Mouse (Mus musculus) megakaryocyte-erythroid progenitor cell, adult 5 weeks (primary cell): ENCODE data around the gene Akr1b10. TPM values are rescaled to one million over a fixed set of nuclear protein-coding genes. Genes with fewer than 3 reads are reported as not detected.

Experiments
- polyA plus RNA-seq: library from polyadenylated mRNA; stranded (reverse); fragments of >175 nt; gene quantifications from 2 replicates; pipeline ENCODE4 v1.2.3, GENCODE M21; 2012

Akr1b10 gene
- 3.5 and 3.6 TPM in 2 replicates for polyA plus RNA-seq

DNA sequence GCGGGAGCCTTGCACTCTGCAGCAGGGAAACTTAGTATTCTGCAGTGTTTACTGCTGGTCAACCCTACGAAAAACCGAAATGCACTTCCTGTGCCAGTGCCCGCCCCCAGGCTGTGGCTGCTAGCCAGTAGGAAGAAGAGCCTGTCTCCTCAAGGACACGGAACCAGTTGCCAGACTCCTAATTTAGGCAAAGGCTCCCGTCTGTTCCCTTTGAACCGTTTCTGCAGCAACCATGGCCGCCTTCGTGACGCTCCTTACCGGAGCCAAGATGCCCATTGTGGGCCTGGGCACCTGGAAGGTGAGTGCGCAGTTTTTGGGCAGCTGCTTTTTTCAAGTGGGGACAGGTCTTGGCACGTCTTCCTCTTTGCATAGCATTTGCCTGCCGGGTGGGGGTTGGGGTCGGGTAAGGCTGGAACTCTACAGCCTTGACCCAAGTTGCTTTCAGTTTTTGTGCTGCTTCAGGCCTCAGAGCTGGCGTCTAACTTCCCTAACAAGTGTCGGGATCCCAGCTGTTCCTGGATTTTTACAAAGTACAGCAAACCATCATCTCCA is at the start of gene Akr1b10:
Akr1b10 (plus strand) TSS at position 109 of the 552 bp plus-strand sequence.

DNA sequence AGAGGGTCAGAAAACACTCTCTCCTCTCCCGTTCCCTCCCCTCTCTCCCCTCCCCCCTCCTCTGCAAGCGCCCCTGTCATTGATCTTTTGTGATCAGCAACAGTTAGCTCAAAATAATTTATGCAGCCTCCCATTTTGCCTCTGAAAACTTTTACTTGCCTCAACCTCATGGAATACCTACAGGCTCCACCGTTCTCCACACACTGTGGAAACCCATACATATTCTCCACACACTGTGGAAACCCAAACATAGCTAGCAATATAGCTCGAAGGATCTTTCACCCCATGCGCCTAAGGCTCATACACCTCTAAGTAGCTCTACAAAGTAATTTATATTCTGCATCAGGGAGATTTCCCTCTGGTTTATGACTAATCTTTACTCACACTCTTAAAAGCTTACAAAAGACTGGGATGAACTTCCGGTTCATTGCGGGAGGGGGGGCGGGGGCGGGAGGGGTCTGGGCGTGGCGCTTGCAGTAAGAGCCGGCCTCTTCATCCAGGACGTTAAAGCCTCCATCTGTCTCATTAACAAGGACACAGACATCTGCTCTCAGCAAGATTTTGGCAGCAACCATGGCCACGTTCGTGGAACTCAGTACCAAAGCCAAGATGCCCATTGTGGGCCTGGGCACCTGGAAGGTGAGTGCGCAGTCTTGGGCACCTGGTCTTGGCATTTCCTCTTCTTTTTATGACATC is 30.2 kb upstream of the Akr1b10 start, which contains the start of gene Akr1b8:
Akr1b8 (plus strand) TSS at position 462 of the 696 bp plus-strand sequence.

DNA sequence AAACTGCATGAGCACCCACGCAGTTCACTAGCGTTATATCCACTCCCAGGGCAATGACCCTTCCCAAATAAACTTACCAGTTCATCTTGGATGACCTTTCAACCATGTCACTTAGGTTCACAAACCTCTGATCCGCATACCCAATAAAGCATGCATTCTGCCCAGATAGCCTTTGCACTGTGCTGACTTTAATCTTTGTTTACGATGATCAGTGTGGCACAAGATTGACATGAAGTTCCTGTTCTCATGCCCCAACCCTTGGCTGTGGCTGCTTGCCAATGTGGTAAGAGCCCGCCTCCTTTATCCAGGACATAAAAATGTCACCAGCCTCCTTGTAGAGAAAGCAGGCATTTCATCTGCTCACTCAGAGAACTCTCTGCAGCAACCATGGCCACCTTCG is 28.0 kb downstream of the Akr1b10 start, which contains the start of gene Akr1b7:
Akr1b7 (plus strand) TSS at position 312 of the 400 bp plus-strand sequence.

Other genes with a start within 250 kb of the Akr1b10 start
- gene Slc35b4, start 207.1 kb upstream of the Akr1b10 start, polyA plus RNA-seq, result 1.3 and 3.3 TPM in 2 replicates
- 102 and 105 TPM in 2 replicates for gene Akr1b3, start 66.7 kb upstream of the Akr1b10 start, polyA plus RNA-seq
- gene Akr1b8, start 30.1 kb upstream of the Akr1b10 start, polyA plus RNA-seq, result not detected in 2 replicates
- not detected in 2 replicates for gene Akr1b7, start 28.1 kb downstream of the Akr1b10 start, polyA plus RNA-seq
- gene Bpgm, start 92.0 kb downstream of the Akr1b10 start, polyA plus RNA-seq, result 2.2 and 3.8 TPM in 2 replicates
- gene Cald1, start 214.3 kb downstream of the Akr1b10 start, polyA plus RNA-seq, result 0.23 and 0.33 TPM in 2 replicates